Mouse (Mus musculus) cerebellum, adult 2 months (tissue): ENCODE data around the gene Dpm3. TPM values are rescaled to one million over a fixed set of nuclear protein-coding genes. Genes with fewer than 3 reads are reported as not detected.

ENCODE experiments used
- DNase-seq, 2 experiments: peaks; one replicate each; pipeline ENCODE4 v3.0.0; 2021
- H3K27ac ChIP-seq: fragments of 200-500 bp; 2 replicates; pipeline ENCODE4 v1.5.1; 2012; ENCODE audit warnings: low read length, control low read depth, inconsistent platforms; ENCODE audit not compliant: insufficient read depth
- H3K27me3 ChIP-seq: fragments of 200-500 bp; 2 replicates; pipeline ENCODE4 v1.6.1; 2012; ENCODE audit warnings: inconsistent platforms, mild to moderate bottlenecking, low read length, moderate library complexity; ENCODE audit not compliant: control insufficient read depth, insufficient read depth
- H3K4me1 ChIP-seq: fragments of 200-500 bp; 2 replicates; pipeline ENCODE4 v1.6.1; 2011; ENCODE audit warnings: low read length; ENCODE audit not compliant: control insufficient read depth, insufficient read depth
- H3K4me3 ChIP-seq: fragments of 200-500 bp; replicated peaks from 2 replicates; pipeline ENCODE3; 2011; ENCODE audit warnings: mild to moderate bottlenecking, low read depth, low read length, control low read depth; ENCODE audit not compliant: insufficient read depth
- CTCF ChIP-seq: fragments of 200-500 bp; IDR thresholded peaks from 2 replicates; pipeline ENCODE4 v1.5.1; 2011; ENCODE audit warnings: low read depth, mild to moderate bottlenecking, control low read depth, low read length, moderate library complexity, borderline replicate concordance; ENCODE audit not compliant: insufficient read depth
- POLR2A ChIP-seq: fragments of 200-500 bp; IDR thresholded peaks from 2 replicates; pipeline ENCODE4 v1.6.1; 2011; ENCODE audit warnings: low read length, control low read depth, borderline replicate concordance; ENCODE audit not compliant: insufficient read depth
- WGBS: fragments of 180-500 bp; shearing (Covaris S2); methylation state at CpG from one replicate; pipeline ENCODE4 v1.1.7; 2018; 5-methylcytosine and 5-hydroxymethylcytosine counted together
- polyA plus RNA-seq: library from polyadenylated mRNA; depleted of rRNA; stranded (reverse); fragments of >200 nt; gene quantifications from 2 replicates; pipeline ENCODE4 v1.2.3, GENCODE M21; 2012

The Dpm3 gene
- polyA plus RNA-seq, 1 experiment = 218 TPM

GRCm38 (mm10) chr3:89284261-89284660 is 25.1 kb downstream of the Dpm3 start:
- Histone ChIP-seq H3K4me3 (no peak overlapping the region), H3K27ac (no peak overlapping the region), H3K27me3 (no peaks in the 10 kb centered on the region), H3K4me1 (no peaks in the 10 kb centered on the region)
- DNase-seq = no peak
- TF ChIP-seq POLR2A = no peak
- no peak for TF ChIP-seq CTCF
- 74% methylated on average over 3 of the region's 3 CpGs for WGBS

- no peaks in the 10 kb centered on the region for H3K27me3 ChIP-seq
- 48% methylated on average over 2 of the region's 2 CpGs for WGBS
- H3K27ac ChIP-seq = no peak overlapping the region
- no peak overlapping the region for H3K4me3 ChIP-seq
- DNase-seq = no peak
- H3K4me1 ChIP-seq = no peaks in the 10 kb centered on the region
- no peak for TF ChIP-seq POLR2A
- TF ChIP-seq CTCF = no peak
Observed at GRCm38 (mm10) chr3:89285526-89285925, 26.4 kb downstream of the Dpm3 start.

GRCm38 (mm10) chr3:89287286-89287685 is 28.1 kb downstream of the Dpm3 start:
- no peaks in the 10 kb centered on the region for H3K27me3 ChIP-seq
- 70% methylated on average over 5 of the region's 5 CpGs for WGBS
- DNase-seq = no peak
- TF ChIP-seq POLR2A (no peak), CTCF (no peak)
- no peak overlapping the region for H3K27ac ChIP-seq
- H3K4me1 ChIP-seq = no peaks in the 10 kb centered on the region
- H3K4me3 ChIP-seq = no peak overlapping the region

GRCm38 (mm10) chr3:89288503-89288928 is 29.4 kb downstream of the Dpm3 start:
- no peak for DNase-seq
- Histone ChIP-seq H3K27ac (no peak overlapping the region), H3K27me3 (no peaks in the 10 kb centered on the region), H3K4me3 (no peak overlapping the region), H3K4me1 (no peaks in the 10 kb centered on the region)
- TF ChIP-seq POLR2A = no peak
- TF ChIP-seq CTCF = no peak
- 30% methylated on average over 7 of the region's 7 CpGs for WGBS

GRCm38 (mm10) chr3:89291874-89292273 is 32.7 kb downstream of the Dpm3 start:
- WGBS = 73% methylated on average over 10 of the region's 10 CpGs
- Histone ChIP-seq H3K27ac (no peak overlapping the region), H3K27me3 (no peaks in the 10 kb centered on the region), H3K4me1 (no peaks in the 10 kb centered on the region), H3K4me3 (no peak overlapping the region)
- DNase-seq = no peak
- TF ChIP-seq CTCF = no peak
- no peak for TF ChIP-seq POLR2A

GRCm38 (mm10) chr3:89292303-89292702 is 33.1 kb downstream of the Dpm3 start:
- H3K4me1 ChIP-seq = no peaks in the 10 kb centered on the region
- no peak for TF ChIP-seq CTCF
- TF ChIP-seq POLR2A = no peak
- no peak for DNase-seq
- no peaks in the 10 kb centered on the region for H3K27me3 ChIP-seq
- H3K27ac ChIP-seq = no peak overlapping the region
- H3K4me3 ChIP-seq = no peak overlapping the region
- 59% methylated on average over 5 of the region's 5 CpGs for WGBS

- H3K4me3 ChIP-seq = no peak overlapping the region
- no peak for TF ChIP-seq CTCF
- TF ChIP-seq POLR2A = no peak
- WGBS = 89% methylated on average over 11 of the region's 11 CpGs
- no peak overlapping the region for H3K27ac ChIP-seq
- H3K4me1 ChIP-seq = no peaks in the 10 kb centered on the region
- H3K27me3 ChIP-seq = no peaks in the 10 kb centered on the region
- DNase-seq = no peak
Observed at GRCm38 (mm10) chr3:89293247-89293918, 34.2 kb downstream of the Dpm3 start.

GRCm38 (mm10) chr3:89294195-89294594 is 35.0 kb downstream of the Dpm3 start:
- H3K4me3 ChIP-seq = no peak overlapping the region
- H3K4me1 ChIP-seq = no peaks in the 10 kb centered on the region
- no peak overlapping the region for H3K27ac ChIP-seq
- WGBS = 76% methylated on average over 5 of the region's 5 CpGs
- DNase-seq = no peak
- no peaks in the 10 kb centered on the region for H3K27me3 ChIP-seq
- TF ChIP-seq POLR2A (no peak), CTCF (no peak)
